Mouse (Mus musculus) CD4-positive, CD25-positive, alpha-beta regulatory T cell, adult 2 months (primary cell): ENCODE measurements around the gene Ubald2.
"Not testable (repeated sequence)": the region's sequence is repeated elsewhere in the genome, so short reads cannot be mapped to it uniquely, and the experiment has no call there.

ENCODE experiments used
- DNase-seq: peaks from one replicate; pipeline ENCODE4 v3.0.0-alpha.2; 2012; ENCODE audit warnings: low read depth, low spot score

Ubald2 gene

DNA sequence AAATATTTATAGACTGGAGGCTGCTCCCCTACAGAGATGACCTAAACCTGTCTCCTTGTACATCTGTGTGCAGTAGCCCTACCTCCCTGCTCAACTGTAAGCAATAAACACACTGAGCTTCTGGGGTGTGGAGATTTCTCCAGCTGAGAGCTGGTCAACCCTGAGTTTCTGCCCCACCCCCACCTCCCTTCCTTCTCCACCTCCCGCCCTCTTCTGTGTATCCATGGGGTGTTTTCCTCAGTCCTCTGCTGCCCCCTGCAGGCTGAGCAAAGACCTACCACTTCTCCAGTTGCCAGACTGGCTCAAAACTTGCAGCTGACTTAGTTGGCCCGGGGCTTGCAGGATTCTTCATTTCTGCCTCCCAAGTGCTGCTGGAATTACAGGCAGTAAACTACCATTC is 29.9 kb downstream of the Ubald2 start:
- DNase-seq = peak; percentile 86

DNA sequence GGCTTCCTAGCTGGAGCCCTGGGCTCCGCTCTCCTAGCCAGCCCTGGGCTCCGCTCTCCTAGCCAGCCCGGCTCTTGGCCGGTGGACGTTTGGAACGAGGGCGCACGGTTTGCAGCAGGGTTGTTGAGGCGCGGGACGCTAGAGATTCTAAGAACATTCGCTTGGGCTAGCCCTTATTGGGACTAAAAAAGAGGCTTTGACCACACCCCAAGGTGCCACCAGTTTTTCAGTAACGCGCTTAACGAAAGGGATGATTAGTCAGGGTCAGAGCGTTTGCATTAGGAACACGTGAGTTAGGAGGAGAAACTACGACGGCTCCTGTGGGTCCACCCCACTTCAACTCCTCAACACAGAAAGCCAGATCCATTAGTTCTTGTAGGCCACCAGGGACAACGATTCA is 32.2 kb downstream of the Ubald2 start, which contains the start of gene Qrich2:
Gene Qrich2 (minus strand): TSS at position 101 of the 400 bp plus-strand sequence.
- DNase-seq = no peak

DNA sequence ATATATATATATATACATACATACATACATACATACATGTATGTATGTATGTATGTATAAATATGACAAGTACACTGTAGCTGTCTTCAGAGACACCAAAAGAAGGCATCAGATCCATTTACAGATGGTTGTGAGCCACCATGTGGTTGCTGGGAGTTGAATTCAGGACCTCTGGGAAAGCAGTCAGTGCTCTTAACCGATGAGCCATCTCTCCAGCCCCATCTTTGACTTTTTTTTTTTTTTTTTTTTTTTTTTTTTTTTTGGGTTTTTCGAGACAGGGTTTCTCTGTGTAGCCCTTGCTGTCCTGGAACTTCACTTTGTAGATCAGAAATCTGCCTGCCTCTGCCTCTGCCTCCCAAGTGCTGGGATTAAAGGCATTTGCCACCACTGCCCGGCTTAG is 34.4 kb downstream of the Ubald2 start:
- not testable (repeated sequence) for DNase-seq

DNA sequence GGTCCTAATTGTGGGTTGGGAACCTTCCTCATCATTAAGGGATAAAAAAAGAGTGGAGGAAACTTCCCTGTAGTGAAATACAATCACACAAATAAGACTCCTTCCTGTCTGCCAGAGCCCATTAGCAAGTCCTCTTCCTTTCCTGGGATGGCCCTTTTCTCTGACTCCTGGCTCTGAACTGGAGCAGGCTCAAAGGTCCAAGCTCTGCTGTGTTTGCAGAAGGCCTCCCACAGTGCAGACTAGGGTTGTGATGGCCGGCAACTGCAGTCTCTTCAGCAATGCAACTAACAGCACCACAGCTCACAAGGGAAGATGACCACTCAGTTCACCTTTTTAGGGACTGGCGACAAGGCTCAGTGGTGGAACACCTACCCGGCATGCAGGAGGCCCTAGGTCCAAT is 36.4 kb downstream of the Ubald2 start:
- DNase-seq = no peak

DNA sequence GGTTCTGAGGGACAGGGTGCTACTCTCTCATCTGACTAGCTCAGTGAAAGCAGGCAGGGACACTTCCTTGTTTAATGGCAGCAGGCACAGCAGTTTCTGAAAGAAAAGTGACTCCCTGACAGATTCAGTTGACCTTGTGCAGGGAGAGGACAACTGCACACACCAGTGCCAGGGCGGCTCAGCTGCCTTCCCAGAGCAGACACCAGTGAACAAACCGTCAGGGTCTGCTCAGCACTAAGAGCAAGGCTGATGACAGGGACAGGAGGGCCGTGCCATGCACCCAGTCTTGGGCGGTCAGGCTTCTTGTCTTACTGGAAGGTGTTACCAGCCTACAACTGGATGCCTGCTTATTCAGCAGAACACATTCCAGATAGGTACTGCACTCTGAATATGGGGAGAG is 37.0 kb downstream of the Ubald2 start:
- no peak for DNase-seq

DNA sequence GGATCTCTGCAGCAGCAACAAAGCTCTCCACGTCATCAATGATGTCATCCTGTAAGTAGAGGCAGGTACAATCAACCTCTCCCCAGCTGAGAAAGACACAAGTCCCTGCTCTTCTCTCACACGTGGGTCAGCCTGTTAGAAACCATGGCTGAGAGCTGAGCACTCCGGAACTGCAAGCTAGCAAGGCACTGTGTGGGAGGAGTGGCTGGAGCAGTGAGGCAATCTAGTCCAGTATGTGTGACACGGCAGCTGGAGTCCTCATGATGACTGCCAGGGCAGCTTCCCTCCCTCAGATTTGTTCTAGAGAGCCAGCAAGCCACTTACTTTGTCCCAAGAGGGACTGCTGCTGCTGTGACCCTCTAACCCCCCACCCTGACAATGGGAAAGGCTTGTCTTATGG is 38.4 kb downstream of the Ubald2 start:
- no peak for DNase-seq

DNA sequence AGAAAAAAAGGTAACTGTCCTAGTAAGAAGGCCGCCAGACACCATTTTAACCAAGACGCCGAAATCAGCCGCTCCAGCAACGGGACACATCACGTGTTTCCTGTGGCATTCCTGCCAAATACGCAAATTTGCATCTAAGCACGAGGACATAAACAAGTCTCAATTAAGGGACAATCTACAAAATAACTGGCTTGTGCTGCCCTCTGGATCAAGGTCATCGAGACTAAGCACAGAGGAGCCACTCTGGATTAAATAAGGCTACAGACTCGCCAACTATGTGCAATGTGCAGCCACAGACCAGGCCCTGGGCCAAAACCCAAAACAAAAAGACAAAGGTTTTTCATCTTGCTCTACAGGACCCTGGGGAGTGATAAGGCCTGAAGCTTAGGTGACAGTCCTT is 42.1 kb downstream of the Ubald2 start:
- no peak for DNase-seq

DNA sequence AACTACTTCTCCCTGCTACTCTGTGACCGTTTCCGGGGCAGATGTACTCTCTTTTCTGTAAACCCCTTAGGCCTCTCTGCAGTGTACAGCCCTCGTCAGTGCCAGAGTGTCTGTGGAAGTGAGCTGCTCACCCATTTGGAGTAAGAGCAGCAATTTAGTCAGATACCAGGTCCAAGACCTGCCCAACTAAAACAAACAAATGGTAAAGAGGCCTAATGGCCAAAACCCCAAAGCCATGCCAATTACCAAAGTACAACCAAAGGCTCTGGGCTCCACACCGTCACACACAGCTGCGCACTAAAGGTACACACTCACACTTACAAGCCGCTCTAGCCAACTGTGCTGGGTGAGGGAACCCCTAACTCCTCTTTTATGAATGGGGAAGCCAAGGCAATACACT is 42.8 kb downstream of the Ubald2 start:
- no peak for DNase-seq

DNA sequence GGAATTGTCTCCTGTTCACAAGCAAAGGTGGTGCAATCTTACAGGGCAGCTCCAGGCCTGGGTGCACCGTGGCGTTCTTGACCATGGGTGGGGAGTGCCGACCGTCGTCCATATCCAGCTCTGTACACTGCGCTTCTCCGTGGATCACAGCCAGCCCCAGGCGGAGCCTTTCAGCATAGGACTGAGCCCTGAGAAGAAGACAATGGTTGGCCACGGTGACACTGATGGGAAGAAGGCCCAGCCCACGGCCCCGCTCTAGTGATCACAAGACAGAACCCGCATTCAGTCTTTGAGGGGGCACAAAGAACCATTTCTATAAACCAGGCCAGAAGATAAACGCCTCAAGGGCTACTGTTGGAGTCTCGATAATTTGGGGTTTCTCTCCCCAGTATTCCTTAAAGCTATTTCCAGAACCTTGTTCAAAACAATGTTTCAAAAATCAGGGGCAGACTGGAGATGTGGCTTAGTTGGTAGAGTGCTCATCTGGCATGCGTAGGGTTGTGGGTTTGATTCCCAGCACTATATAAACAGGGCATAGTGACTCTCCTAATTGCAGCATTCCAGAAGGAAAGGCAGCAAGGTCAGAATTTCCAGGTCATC is 43.4 kb downstream of the Ubald2 start:
- DNase-seq = no peak

DNA sequence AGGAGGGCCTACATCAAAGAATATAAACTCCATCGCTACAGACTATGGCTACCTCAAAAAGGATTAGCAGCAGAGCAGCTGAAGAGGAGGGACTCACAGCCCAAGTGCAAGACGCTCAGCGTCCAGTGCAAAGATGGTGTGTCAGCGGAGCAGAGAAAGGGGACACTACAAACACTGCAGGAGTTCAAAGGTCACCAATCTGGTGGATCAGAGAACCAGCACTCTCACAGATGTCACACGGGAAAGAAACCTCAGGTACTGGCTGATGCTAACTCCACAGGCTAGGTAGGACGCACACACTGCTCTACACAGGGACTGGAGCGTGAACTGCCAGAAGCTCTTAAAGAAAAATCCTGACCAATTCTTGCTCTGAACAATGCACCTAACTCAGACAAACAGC is 45.1 kb downstream of the Ubald2 start:
- no peak for DNase-seq

DNA sequence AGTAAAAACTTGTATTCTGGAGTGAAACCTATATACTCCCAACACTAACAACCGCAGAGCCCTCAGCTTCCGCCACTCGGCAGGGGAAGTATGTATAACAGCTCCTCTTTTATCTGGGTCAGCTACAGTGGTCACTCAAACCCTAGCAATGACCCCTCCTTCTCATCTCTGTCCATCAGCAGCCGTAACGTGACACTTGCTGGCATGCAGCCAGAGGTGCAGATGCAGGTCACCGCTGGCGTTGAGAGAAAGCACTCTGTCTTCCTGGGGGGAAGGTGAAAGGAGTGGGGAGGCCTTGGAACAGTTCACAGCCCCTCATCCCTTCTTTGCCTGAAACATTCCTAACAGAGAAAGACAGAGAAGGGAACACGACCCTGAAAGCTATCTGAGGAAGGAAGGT is 45.9 kb downstream of the Ubald2 start:
- no peak for DNase-seq

DNA sequence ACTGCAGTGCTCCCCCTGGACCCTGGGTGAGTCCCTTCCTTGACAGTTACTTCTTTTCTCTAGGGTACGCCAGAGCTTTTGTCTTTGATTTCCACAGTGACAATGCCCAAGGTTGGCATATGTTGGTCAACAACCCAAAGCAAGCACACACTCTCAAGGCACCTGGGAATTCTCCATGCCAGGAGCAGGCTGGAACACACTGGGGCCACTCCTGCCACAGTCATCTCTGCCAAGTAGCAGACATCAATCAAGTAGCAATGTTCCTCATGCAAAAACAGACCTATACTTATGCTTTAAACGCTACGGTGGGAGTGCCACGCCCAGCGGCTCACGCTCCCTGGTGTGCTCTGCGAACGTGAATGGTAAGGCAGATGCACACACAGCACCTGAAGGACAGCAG is 47.1 kb downstream of the Ubald2 start:
- DNase-seq = no peak

DNA sequence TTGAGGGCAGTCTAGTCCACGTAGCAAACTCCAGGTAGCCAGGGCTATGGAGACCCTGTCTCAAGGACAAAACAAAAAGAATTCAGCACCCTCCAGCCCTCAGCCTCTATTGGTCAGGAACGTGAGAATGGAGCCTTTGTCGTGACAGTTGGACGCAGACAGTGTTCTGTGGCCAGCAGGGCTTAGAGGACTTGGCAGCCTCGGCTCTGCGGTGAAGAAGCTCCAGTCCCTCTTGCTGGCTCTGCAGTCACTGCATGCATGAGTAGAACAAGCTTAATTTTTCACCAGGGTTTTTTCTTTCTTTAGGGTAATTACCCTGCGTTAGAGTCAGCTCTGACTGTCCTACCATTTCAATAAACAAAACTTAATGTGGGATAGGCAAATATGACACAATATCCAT is 47.9 kb downstream of the Ubald2 start:
- DNase-seq = no peak

DNA sequence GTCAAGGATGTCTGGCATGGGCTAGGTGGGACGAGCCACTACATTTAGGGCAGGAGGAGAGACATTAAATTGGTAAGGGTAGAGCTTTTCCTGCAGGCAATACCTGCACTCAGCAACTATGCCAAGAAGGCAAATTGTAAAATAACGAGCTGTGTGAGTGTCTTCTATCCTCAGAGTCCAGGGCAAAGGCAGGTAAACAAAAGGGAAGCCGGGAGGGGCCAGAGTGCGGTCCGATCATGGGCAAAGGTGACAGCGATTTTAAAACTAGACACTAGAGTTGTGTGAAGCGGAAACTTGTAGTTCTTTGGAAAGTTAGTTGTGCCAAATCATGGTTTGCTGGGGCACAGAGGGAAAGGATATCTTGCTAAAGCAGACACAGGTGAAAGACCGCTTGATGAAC is 50.4 kb downstream of the Ubald2 start:
- DNase-seq = no peak

DNA sequence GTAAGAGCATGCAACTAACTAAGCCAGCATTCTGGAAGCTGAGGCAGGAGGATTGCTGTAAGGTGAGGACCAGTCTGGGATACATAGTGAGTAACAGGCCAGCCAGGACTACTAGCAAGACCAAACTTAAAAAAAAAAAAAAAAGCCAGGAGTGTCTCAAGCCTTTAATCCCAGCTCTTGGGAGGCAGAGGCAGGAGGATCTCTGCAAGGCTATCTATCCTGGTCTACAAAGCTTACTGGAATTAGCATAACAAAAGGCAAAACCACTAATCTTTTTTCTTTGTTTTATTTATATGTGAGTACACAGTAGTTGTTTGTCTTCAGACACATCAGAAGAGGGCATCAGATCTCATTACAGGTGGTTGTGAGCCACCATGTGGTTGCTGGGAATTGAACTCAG is 54.3 kb downstream of the Ubald2 start:
- DNase-seq = no peak
